Mouse (Mus musculus): ENCODE data around the gene Tead3.

Tead3 gene

DNA sequence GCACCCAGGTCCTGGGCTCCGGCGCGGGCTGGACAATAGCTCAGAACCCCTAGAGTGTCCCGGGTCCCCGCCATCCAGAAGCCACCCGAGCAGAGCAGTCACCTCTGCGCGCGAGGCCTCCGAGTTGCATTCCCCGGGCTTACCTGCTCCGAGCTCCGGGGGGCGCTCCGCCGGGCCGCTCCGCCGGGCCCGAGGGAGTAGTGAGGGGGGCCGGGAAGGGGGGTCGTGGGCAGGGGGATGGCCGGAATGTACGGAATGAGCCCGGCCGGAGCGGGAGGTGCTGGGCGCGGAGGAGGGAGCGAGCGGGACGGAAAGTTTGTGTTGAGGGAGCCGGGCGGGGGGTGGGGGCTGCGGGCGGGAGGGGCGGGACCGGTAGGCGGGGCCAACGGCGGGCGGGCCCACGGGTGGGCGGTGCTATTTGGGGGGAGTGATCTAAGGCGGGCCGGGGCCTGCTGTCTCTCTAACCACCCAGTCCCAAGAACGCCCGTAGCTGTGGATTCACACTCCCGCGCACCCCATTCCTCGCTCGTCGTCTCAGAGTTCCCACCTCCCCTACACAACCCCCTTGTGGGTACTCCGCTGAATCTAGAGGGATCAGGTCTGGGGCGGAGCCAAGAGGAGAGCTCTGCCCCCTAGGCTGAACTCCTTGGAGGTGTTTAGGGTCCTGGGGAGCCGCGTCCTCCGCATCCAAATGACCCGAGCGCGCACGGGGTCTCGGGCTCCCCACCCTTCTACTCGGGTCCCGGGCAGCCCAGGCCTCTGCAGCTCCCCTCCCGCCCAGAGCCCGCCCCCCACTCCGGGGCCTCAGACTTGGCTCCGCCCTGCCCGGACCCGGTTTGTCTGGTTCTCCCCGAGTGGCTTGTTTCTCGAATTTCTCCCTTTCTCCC lies at the start of gene Tead3:
TSS of gene Tead3 (minus strand) at position 352 of the 887 bp plus-strand sequence.
- DNase-seq (ENCODE audit: low read depth): no peak

DNA sequence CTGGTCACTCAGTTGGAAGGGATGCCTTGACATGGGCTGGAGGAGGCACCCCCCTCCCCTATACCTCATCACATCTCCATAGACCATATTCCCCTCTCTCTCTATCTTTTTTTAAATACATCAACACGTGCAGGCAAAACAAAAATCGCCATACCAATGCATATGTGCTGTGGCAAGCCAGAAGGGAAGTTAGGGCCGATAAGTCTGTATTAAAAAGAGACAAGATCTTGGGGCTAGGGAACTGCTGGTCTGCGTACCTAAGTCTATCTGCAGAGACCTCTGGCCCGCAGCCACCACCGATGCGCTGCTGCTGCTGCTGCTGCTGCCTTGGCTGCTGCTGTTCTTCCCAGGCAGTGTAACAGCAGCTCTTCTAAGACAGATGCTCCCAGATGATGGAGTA lies 44.4 kb upstream of the Tead3 start:
- DNase-seq (ENCODE audit: low read depth): no peak

DNA sequence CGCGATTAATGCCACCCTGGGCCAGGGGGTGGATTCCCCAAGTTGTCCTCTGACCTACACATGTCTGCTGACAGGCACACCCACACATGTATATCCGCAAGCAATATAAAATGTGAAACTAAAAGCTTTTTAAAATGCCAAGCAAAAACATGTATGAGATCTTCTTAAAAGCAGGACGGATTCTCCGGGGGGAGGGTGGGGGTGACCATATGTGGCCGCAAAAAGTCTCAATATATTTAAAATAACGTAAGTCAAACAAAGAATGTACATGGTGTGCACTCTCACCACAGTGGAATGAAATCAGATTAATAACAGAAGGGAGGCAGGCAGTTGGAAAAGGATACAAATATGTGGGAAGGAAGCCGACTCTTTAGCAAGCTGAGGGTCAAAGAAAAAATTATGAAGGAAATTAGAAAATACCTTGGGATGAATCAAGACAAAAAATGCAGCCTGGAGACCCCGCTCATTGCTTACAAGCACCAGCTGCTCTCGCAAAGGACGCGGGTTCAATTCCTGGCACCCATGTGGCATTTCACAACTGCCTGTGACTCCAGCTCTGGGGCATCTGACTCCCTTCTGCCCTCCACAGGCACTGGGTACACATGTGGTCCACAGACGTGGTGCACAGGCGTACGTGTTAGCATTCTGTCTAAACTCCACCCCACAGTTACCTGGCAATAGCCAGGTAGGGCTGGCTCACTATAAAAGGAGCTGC lies 43.6 kb upstream of the Tead3 start:
- no peak for DNase-seq (ENCODE audit: low read depth)

DNA sequence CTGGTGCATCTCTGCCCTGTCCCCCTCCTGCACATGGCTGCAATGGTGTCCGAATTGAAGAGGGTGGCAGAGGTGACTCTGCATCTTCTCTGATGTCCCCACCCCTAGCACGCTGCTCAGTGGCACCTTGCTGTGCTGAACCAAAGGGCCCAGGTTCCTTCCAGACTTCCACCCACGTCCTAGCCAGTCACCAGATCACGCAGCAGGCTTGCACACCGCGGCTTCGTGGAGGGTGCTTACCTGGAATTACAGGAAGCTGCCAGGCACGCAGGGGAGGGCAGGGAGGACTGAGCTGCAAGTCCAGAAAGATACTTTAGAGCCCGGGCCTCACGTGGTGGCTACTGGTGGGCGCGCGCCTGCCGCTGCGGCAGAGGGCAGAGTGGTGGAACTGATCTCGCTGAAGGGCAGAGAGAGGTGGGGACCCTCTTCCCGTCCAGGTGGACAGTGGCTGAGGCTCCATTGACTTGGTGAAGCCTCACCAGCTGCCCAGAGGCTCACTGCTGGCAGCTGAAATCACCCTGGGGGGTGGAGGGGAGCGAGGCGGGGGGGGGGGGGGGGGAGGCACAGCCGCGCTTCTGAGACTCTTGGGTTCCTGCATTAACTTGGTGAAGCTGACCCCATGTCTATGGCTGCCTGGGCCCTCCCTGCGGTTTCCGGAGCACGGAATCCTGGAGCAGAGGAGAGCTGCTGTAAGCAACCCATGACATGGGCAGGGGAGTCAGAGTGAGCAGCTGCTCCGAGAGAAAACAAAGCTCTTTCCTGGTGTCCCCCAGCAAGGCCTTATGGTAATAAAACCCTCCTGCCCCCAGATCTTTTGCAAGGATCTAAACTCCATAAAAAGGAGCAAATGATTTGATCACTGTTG lies 41.2 kb upstream of the Tead3 start:
- DNase-seq (ENCODE audit: low read depth): no peak

DNA sequence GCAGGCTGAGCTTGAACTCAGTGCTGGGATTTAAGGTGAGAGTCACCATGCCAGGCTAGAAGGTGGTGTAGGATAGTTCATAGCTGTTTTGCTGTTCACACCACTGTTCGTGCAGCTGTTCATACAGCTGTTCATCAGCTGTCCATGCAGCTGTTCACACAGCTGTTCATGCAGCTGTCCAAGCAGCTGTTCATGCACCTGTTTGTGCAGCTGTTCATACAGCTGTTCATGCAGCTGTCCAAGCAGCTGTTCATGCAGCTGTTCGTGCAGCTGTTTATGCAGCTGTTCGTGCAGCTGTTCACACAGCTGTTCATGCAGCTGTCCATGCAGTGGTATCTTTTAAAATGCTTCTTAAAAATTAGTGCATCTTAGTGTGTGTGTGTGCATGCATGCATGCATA lies 37.9 kb upstream of the Tead3 start:
- no peak for DNase-seq (ENCODE audit: low read depth)

DNA sequence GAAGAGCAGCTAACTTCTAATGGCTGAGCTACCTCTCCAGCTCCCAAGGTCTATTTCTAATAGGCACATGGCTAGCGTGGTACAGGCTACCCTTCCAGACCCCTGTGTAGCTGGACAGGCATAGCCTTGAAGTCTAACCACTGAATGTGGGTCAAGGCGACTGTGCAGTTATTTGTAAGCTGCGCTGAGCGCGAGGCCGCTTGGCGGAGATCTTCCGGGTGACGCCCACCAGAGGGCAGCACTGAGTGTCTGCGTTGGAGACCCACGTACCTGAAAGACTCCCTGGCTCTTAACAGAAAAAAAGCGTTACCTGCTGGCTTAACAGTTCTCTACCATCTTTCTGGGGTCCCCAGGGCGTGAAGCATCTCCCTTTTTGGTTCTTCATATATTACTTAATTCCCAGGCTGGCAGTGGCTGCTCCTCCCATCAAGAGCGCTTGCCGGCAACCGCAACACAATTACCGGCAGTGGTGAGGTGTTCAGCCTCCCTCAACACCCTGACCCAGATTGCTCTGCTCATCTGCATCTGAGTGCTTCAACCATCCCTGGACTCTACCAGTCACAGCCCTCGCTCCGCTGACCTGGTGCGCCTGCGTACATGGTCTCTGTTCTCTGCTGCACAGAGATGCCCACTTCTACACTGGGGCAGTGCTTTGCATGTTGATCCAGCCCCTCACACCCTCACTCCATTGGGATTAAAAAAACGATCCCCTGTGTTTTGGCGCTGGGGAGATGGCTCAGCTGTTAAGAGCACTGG lies 35.7 kb upstream of the Tead3 start:
- peak; percentile 68 for DNase-seq (ENCODE audit: low read depth)

DNA sequence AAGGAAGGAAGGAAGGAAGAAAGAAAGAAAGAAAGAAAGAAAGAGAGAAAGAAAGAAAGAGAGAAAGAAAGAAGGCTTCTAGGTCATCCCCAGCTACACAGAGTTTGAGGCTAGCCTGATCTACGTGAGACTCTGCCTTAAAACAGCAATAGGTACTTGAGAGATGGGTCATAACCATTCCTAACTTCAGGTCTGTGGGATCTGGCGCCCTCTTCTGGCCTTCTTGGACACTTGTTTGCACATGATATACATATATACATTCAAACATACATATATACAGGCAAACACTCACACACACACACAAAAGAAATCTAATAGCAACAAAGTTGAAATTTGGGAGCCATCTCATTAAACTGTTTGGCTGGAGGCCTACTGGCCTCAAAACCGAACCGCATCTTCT lies 33.7 kb upstream of the Tead3 start:
- DNase-seq (ENCODE audit: low read depth): peak; percentile 54

DNA sequence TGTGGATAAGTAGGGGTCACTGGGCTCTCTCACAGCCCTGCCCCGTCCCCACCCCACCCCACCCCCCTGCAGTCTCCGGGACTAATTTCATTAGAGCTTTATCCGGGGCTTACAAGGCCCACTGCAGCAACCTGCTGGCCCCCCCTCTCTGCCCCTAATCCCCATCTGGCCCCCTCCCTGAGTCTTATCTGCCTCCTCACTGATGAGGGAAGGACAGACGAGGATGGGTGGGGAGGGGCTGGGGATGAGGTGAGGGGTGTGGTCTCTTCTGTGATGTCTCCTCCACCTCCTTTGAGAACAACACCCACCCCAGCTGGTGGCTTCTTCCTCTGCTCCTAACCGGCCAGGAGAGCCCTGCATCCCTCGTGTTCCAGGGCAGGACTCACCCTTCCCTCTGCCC lies 29.6 kb upstream of the Tead3 start:
- DNase-seq (ENCODE audit: low read depth): no peak

DNA sequence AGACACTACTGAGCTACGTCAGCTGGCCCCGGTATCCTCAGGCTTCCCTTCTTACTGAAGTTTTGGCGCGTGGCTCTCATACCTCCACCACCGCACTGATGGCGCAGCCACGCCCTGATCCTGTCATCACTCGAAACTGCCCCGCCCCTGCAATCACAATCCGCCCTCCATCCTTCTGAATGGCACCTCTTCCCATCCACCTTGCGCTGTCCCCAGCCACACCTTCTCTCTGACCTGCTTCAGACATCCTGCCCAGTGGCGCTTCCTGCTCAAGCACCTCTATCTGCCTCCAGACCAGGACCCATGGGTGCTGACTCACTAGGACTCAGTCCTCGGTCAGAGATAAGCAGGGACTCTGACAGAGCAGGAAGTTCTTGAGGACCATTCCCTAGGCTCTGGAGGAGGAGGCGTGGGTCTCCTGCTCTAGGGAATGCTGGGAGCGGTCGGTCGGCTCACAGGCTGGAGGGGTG lies 25.0 kb upstream of the Tead3 start:
- no peak for DNase-seq (ENCODE audit: low read depth)

DNA sequence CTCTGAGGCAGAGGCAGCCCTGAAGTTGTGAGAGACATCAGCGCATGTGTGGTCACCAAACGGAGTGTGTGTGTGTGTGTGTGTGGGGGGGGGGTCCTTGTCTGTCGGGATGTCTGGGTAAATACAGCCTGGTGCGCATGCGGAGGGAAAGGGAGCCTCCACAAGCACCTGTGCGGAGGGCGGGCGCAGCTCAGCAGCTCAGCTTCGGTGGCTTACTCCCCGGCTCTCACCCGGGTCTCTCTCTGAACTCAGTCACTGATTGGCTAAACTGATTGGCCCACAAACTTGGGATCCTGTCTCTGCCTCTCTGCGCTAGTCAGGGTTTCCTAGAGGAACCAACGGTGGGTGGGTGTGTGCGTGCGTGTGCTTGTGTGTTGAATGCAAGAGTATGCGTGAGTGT lies 23.9 kb upstream of the Tead3 start:
- DNase-seq (ENCODE audit: low read depth): no peak

DNA sequence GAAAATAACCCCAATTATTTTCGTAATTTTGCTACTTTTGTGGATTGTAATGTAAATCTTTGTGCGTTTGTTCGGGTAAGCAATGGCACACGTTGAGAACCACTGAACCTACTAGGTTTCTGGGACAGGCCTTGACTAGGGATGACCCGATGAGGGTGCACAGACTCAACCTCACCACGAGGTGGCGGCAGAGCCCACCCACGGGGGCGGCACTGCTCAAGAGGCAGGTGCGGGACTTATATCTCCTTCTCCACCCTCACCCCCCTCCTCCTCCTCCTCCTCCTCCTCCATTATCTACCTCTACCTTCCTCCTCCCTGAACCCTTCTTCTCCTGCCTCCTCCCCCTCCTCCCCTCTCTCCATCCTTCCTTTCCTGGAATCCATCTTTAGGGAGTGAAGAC lies 23.2 kb upstream of the Tead3 start:
- peak; percentile 58 for DNase-seq (ENCODE audit: low read depth)

DNA sequence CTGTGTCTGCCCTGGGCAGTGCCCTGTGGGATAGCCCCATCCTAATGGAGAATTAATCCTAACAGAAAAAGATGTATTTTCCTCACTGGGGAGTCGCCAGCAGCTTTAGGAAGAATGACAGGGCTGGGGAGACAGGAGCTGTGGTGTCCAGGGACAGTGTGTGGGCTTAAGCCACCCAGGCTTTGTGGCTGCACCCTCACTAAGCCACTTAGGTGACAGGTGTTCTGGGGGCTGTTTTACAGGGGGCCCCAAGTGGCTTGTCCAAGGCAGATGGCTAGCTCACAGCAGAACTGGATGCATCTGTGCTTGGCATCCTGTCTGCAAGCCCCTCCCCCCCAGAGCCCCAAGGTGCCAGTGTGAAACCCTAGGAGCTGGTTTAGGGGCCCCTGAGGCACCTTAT lies 21.3 kb upstream of the Tead3 start:
- no peak for DNase-seq (ENCODE audit: low read depth)

DNA sequence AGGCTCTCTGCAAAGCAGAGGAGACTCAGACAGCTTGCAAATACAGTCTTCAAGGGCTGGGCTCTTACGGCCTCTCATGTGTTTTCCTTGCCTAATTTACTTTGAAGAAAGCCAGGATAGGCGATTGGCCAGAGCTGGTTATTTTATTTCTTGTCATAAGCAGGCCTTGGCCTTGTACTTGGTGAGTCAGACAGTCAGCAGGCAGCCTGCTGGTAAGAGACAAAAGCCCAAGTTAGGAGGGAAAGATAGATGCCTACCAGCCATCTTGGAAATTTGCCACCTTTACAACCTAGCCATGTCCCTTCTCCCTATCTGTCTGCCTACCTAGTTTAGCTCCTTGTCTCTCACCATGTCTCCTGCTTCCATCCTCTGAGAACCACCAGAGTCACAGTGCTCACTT lies 20.7 kb upstream of the Tead3 start:
- DNase-seq (ENCODE audit: low read depth): no peak

DNA sequence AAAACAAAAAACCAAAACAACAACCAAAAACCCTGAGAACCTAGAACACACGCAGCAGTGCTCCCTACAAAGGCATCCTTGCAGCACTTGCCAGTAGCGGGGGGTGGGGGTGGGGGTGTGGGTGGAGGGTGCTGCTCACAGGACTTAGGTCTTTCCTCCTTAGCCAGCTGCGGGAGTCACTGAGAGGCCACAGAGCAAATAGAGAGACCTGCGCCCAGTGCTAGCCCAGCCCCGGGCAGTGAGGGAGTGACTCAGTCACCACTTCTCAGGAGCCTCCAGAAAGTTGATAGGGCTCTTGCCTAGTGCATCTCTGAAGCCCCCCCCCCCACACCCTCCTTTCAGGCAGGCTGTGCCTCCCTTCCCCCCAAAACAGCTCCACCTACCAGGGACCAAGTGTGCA lies 18.4 kb upstream of the Tead3 start:
- no peak for DNase-seq (ENCODE audit: low read depth)

DNA sequence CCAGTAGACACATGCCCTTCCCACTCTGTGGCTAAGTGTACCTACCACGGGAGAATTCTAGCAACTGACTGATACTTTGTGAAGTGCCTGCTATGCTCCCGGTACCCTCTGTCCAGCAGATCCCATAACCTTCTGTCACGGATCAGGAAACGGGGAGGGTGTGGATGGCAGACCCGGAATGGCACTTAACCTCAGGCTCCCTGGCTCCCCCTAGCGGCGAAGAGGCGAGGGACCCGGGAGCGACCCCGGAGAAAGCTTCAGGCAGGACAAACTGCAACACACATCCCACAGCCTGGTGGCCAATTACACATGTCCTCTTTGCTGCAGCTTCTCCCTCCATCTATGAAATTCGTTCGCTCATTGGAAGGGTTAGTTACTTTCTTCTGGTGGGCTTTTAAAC lies 17.8 kb upstream of the Tead3 start:
- peak; percentile 74 for DNase-seq (ENCODE audit: low read depth)

DNA sequence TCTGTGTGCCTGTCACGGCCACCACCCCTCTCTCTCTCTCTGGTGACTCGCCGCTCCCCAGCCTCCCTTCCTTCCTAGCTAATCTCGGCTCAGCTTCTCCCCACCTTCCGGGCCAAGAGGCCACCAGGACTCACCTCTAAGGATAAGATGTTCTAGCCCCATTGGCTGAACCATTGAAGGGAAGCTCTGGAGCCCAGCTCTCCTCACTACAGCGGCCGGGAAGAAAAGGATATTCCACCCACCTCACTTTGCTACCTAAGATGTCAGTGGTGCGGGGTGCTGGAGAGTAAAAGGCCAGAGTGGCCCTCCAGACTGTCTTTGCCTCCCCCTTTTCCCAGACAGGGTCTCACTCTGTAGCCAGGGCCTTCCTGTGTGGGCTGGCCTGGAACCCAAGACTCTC lies 14.5 kb upstream of the Tead3 start, which contains the start of gene Tulp1:
TSS of gene Tulp1 (minus strand) at position 101 of the 400 bp plus-strand sequence.
- DNase-seq (ENCODE audit: low read depth): no peak

DNA sequence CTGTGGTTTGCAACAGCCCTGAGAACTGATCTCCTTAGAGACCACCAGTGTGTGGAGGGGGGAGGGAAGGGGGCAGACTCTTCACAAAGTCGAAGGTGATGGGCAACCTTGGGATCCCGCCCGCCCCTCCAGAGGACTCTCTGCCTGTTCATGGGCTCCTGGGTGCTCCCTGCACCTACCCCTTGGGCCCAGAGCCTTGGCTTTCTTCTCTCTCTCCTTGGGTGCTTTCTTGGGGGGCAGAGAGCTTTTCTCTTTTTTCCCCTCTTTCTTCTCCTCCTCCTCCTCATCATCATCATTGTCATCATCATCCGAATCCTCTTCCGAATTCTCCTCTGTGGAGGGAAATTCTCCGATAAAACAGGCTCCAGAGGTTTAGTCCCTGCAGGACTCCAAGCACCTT lies 12.9 kb upstream of the Tead3 start:
- no peak for DNase-seq (ENCODE audit: low read depth)

DNA sequence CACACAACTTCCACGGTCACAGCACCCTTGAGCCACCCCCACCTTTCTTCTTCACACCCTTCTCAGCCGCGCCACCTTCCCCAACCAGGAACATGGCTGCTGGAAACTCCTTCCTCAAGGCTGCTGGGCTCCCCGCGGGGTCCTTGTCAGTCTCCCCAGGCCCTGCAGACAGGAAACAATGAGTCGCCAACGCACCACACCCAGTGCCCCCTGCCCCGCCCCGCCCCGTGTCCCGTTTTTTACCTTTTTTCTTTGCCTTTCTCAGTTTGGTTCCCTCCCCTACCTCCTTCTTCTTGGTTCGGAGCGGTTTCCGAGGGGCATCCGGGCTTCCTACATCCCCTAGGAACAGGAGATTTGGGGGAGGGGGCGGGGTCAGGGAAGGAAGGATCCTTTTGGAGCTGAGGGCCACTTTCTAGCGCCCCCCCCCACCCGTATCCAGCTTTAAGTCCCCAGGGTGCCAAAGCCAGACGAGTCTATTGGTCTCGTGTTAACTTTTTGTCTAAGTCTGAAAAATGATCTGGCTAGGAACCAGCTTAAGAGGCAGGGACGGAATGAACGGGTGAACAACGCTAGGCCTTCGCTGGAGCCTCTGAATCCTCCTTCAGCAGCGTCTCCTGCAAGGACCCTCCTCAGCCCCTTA lies 12.2 kb upstream of the Tead3 start:
- DNase-seq (ENCODE audit: low read depth): no peak

DNA sequence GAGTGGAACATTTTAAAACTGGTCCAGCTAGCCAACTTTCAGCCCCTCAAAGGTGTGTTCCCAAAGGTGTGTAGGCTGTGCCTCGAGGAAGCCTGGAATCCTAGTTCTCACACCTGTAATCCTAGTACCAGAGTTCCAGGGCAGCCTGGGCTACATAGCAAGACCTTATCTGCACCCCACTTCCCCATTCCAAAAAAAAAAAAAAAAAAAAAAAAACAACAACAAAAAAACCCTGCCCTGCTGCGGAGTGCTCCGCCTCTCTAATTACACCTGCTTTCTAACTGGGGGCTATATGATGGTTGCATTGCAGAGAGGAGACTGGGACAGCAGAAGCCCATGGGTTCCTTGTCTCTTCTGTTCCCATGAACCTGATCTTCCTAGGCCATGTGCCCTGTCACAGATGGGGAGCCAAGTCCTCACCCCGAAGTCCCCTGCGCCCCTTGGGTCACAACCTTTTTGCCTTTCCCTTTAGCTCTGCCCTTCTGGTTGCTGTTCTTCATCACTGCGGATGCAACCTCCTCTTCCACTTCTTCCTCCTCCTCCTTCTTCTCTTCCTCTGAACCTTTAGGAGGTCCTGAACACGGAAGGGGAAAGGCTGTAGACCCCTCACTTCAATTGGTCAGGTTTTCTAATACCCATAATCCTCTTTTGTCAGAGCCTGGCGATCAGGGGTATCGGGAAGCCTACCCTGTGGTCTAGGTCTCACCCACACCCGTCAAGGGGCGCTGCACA lies 11.5 kb upstream of the Tead3 start:
- no peak for DNase-seq (ENCODE audit: low read depth)

DNA sequence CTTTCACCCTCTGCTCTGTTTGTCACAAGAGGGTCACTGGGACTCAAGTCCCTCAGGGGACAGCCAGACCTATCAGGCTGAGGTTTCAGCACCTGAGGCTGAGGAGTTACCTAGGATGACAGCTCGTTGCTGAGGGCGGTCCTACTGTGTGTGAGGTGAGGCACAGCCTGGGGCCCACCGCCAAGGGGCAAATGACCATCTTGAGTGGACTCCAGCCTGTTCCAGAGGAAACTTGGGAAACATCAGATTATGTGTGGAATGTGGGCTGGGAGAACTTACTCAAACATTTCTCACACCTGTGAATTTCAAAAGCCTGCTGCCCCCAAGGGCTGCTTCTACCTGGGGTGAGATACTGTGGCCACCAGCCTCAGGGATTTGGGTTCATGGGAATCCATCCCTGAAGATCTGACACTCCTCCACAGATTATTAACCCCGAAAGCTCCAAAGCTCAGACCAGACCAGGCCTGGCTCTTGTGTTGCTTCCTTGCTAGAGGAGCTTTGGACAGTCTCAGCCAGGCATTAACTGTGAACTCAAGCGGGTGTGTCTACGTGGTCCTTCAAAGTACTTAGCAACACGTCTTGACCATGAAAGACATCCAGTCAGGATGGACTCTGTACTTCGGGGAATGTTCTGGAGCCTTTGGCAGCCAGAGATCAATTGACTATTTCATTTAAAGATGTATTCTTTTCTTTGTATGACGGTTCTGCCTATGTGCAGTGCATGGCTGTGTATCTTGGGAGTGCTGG lies 10.1 kb upstream of the Tead3 start:
- DNase-seq (ENCODE audit: low read depth): no peak

All from c-Kit-positive CD71-negative TER-119-negative erythroid progenitor cells, embryonic 14.5 days (primary cell).